Mouse (Mus musculus) layer of hippocampus, adult 2 months (tissue): ENCODE measurements around the gene Ptma. TPM values are rescaled to one million over a fixed set of nuclear protein-coding genes. Genes with fewer than 3 reads are reported as not detected.
"Not testable (repeated sequence)": the region's sequence is repeated elsewhere in the genome, so short reads cannot be mapped to it uniquely, and the experiment has no call there.

Experiments used
- DNase-seq, 2 experiments: peaks; one replicate each; pipeline ENCODE4 v3.0.0; 2022; ENCODE audit warnings: low spot score in 2 of 2
- H3K27ac ChIP-seq: fragments of 200-600 bp; 2 replicates; pipeline ENCODE4 v1.8.1; 2022
- H3K4me3 ChIP-seq: fragments of 200-600 bp; 2 replicates; pipeline ENCODE4 v1.8.1; 2022; ENCODE audit warnings: mild to moderate bottlenecking
- CTCF ChIP-seq: fragments of 200-600 bp; conservative IDR thresholded peaks from 2 replicates; pipeline ENCODE4 v1.8.1; 2022; ENCODE audit warnings: antibody characterized with exemption, mild to moderate bottlenecking, moderate library complexity
- total RNA-seq, 2 experiments: library from RNA; stranded (reverse); gene quantifications; 2 replicates each; pipeline ENCODE4 v1.2.3; 2021

Gene Ptma
- total RNA-seq, 2 experiments from 2014 or later = 478 to 491 TPM

GRCm38 (mm10) chr1:86527599-86528486, 1.3 kb downstream of the Ptma start:
- H3K27ac ChIP-seq = peak overlapping the region; percentile 94
- peak; percentile 91 for TF ChIP-seq CTCF
- H3K4me3 ChIP-seq = peak overlapping the region; percentile 93
- peak; percentile 92 to 97 for DNase-seq

GRCm38 (mm10) chr1:86528571-86529180, 2.1 kb downstream of the Ptma start:
- Histone ChIP-seq H3K27ac (peak overlapping the region; percentile 94), H3K4me3 (peak overlapping the region; percentile 93)
- no peak for DNase-seq
- TF ChIP-seq CTCF = no peak; the same call in none of the 2 replicates

- DNase-seq = no peak
- H3K27ac ChIP-seq = no peak overlapping the region; the same call in 1 of the 2 replicates
- no peak for TF ChIP-seq CTCF
- H3K4me3 ChIP-seq = peak overlapping the region; percentile 93
Measured at GRCm38 (mm10) chr1:86529590-86529989, 3.1 kb downstream of the Ptma start.

- peak overlapping the region; percentile 39; the same call in 1 of the 2 replicates for H3K27ac ChIP-seq
- DNase-seq = no peak
- TF ChIP-seq CTCF = no peak
- H3K4me3 ChIP-seq = no peak overlapping the region
Measured at GRCm38 (mm10) chr1:86530871-86531546, 4.5 kb downstream of the Ptma start.

- DNase-seq = no peak
- TF ChIP-seq CTCF = no peak
- Histone ChIP-seq H3K27ac (peak overlapping the region; percentile 73), H3K4me3 (no peak overlapping the region; the same call in 1 of the 2 replicates)
Measured at GRCm38 (mm10) chr1:86531547-86532321, 5.2 kb downstream of the Ptma start.

- Histone ChIP-seq H3K27ac (peak overlapping the region; percentile 73), H3K4me3 (no peak overlapping the region; the same call in 1 of the 2 replicates)
- peak; percentile 93 for TF ChIP-seq CTCF
- DNase-seq = peak; percentile 90 to 97
Measured at GRCm38 (mm10) chr1:86532362-86533051, 6.0 kb downstream of the Ptma start.

- Histone ChIP-seq H3K27ac (peak overlapping the region; percentile 70), H3K4me3 (no peak overlapping the region)
- TF ChIP-seq CTCF = peak; percentile 64
- DNase-seq = peak; percentile 25 to 46
Measured at GRCm38 (mm10) chr1:86533411-86534130, 7.0 kb downstream of the Ptma start.

- H3K4me3 ChIP-seq = no peak overlapping the region
- no peak overlapping the region for H3K27ac ChIP-seq
- TF ChIP-seq CTCF = peak; percentile 61
- no peak for DNase-seq
Measured at GRCm38 (mm10) chr1:86538383-86538782, 11.9 kb downstream of the Ptma start.

- H3K4me3 ChIP-seq, H3K27ac ChIP-seq, DNase-seq: not testable (repeated sequence)
- peak; percentile 51 for TF ChIP-seq CTCF
Measured at GRCm38 (mm10) chr1:86539583-86539982, 13.1 kb downstream of the Ptma start.

GRCm38 (mm10) chr1:86542584-86542983, 16.1 kb downstream of the Ptma start:
- H3K27ac ChIP-seq = no peak overlapping the region
- no peak overlapping the region for H3K4me3 ChIP-seq
- TF ChIP-seq CTCF = no peak
- DNase-seq = no peak

GRCm38 (mm10) chr1:86546797-86547196, 20.3 kb downstream of the Ptma start:
- DNase-seq = no peak
- H3K27ac ChIP-seq = no peak overlapping the region
- no peak for TF ChIP-seq CTCF
- H3K4me3 ChIP-seq = no peak overlapping the region
